Mouse (Mus musculus) neural tube, embryonic 12.5 days (tissue): ENCODE results near the gene D630045J12Rik. TPM values are rescaled to one million over a fixed set of nuclear protein-coding genes. Genes with fewer than 3 reads are reported as not detected.

Experiments used
- ATAC-seq: fragments of 200-750 bp; cut with Nextera tagmentation; 2 replicates; pipeline ENCODE4 v1.8.0; 2017; ENCODE audit warnings: low read depth, mild to moderate bottlenecking, moderate TSS enrichment, moderate library complexity; ENCODE audit not compliant: low FRiP score
- H3K27ac ChIP-seq: fragments of 300-500 bp; sonication (generic); 2 replicates; pipeline ENCODE4 v1.5.1; 2016
- H3K27me3 ChIP-seq: fragments of 300-500 bp; sonication (generic); replicated peaks from 2 replicates; pipeline ENCODE4 v1.6.1; 2016; ENCODE audit warnings: mild to moderate bottlenecking
- H3K36me3 ChIP-seq: fragments of 300-500 bp; sonication (generic); 2 replicates; pipeline ENCODE4 v1.6.1; 2016; ENCODE audit warnings: mild to moderate bottlenecking
- H3K4me1 ChIP-seq: fragments of 300-500 bp; sonication (generic); 2 replicates; pipeline ENCODE4 v1.6.1; 2016
- H3K4me2 ChIP-seq: fragments of 300-500 bp; sonication (generic); replicated peaks from 2 replicates; pipeline ENCODE4 v1.6.1; 2016; ENCODE audit warnings: mild to moderate bottlenecking
- H3K4me3 ChIP-seq: fragments of 300-500 bp; sonication (generic); 2 replicates; pipeline ENCODE4 v1.5.1; 2016
- H3K9ac ChIP-seq: fragments of 300-500 bp; sonication (generic); 2 replicates; pipeline ENCODE4 v1.6.1; 2016; ENCODE audit warnings: mild to moderate bottlenecking
- H3K9me3 ChIP-seq: fragments of 300-500 bp; sonication (generic); 2 replicates; pipeline ENCODE4 v1.6.1; 2016; ENCODE audit warnings: mild to moderate bottlenecking
- WGBS: fragments of 180-500 bp; shearing (Covaris S2); methylation state at CpG from one replicate; pipeline ENCODE4 v1.1.7; 2016; 5-methylcytosine and 5-hydroxymethylcytosine counted together
- polyA plus RNA-seq: library from polyadenylated mRNA; unstranded; fragments of >200 nt; fragmentation: Nextera tagmentation; extraction: Ambion mirVana; gene quantifications from 2 replicates; pipeline ENCODE4 v1.2.1, GENCODE M21; 2016

The D630045J12Rik gene
- polyA plus RNA-seq, 1 experiment from 2014 or later = 13.3 TPM

GRCm38 (mm10) chr6:38145463-38146065, 108.2 kb downstream of the D630045J12Rik start:
- Histone ChIP-seq H3K4me1 (0 out of 2 replicates have a peak, but pooled peaks cover 2% of the 10 kb centered on the region), H3K4me3 (no peak overlapping the region), H3K9ac (no peak overlapping the region), H3K36me3 (peaks cover 64% of the 10 kb centered on the region), H3K27me3 (no peaks in the 10 kb centered on the region), H3K4me2 (no peak overlapping the region), H3K9me3 (no peaks in the 10 kb centered on the region), H3K27ac (no peak overlapping the region)
- 65% methylated on average over 8 of the region's 8 CpGs for WGBS
- ATAC-seq = no peak

GRCm38 (mm10) chr6:38144161-38144998, 109.4 kb downstream of the D630045J12Rik start:
- H3K9me3 ChIP-seq = no peaks in the 10 kb centered on the region
- no peak overlapping the region for H3K27ac ChIP-seq
- H3K4me1 ChIP-seq = 0 out of 2 replicates have a peak, but pooled peaks cover 2% of the 10 kb centered on the region
- H3K9ac ChIP-seq = no peak overlapping the region
- peaks cover 57% of the 10 kb centered on the region for H3K36me3 ChIP-seq
- H3K4me2 ChIP-seq = no peak overlapping the region
- no peak overlapping the region for H3K4me3 ChIP-seq
- WGBS = 55% methylated on average over 9 of the region's 9 CpGs
- ATAC-seq = no peak
- no peaks in the 10 kb centered on the region for H3K27me3 ChIP-seq

- H3K9ac ChIP-seq = no peak overlapping the region
- H3K4me2 ChIP-seq = no peak overlapping the region
- ATAC-seq = no peak
- no peak overlapping the region for H3K27ac ChIP-seq
- H3K9me3 ChIP-seq = no peaks in the 10 kb centered on the region
- H3K4me1 ChIP-seq = 0 out of 2 replicates have a peak, but pooled peaks cover 1% of the 10 kb centered on the region
- 94% methylated on average over 9 of the region's 9 CpGs for WGBS
- H3K36me3 ChIP-seq = peaks cover 49% of the 10 kb centered on the region
- H3K4me3 ChIP-seq = no peak overlapping the region
- H3K27me3 ChIP-seq = no peaks in the 10 kb centered on the region
Measured at GRCm38 (mm10) chr6:38140402-38140801, 113.4 kb downstream of the D630045J12Rik start.

- Histone ChIP-seq H3K9ac (no peak overlapping the region), H3K36me3 (peaks cover 55% of the 10 kb centered on the region), H3K4me3 (no peak overlapping the region), H3K27me3 (no peaks in the 10 kb centered on the region), H3K4me1 (no peaks in the 10 kb centered on the region), H3K9me3 (no peaks in the 10 kb centered on the region), H3K4me2 (no peak overlapping the region), H3K27ac (no peak overlapping the region)
- ATAC-seq = no peak
- WGBS = 98% methylated on average over 3 of the region's 3 CpGs
Measured at GRCm38 (mm10) chr6:38139086-38139485, 114.7 kb downstream of the D630045J12Rik start.

DNA sequence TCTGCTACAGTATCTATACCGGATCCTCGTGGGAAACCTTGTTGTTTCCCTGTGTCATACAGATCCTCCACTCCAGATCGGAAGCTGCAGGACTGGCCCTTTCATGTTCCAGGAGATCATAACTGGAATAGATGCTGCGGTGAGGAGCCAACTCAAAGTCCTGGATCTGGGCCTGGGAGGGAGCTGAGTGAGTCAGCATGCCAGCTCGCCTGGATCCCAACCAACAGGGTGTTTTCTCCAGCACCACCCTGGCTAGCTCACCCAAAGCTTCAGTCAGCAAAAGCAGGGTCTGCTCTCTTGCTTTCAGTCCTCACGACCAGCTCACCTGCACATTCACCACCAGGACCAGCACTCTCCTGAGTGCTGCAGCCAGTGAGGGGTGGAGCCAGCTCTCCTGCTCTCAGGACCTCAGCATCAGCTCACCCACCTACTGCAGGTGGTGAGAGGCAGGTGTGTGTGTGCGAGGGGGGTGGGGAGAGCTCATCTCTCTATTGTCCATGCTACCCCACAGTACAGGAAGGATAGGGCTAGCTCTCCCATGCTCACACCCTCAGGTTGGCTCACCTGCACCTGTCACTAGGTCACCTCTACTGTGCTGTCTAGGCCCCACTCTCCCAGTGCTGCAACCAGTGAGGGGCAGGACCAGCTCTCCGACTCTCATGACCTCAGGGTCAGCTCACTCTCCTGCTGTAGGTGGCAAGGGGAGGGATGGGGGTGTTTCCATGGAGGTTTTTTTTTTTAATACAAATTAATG, 118.8 kb downstream of the D630045J12Rik start:
- Histone ChIP-seq H3K9ac (no peak overlapping the region), H3K9me3 (no peaks in the 10 kb centered on the region), H3K27ac (no peak overlapping the region), H3K36me3 (peaks cover 60% of the 10 kb centered on the region), H3K4me2 (no peak overlapping the region), H3K4me1 (no peaks in the 10 kb centered on the region), H3K27me3 (no peaks in the 10 kb centered on the region), H3K4me3 (no peak overlapping the region)
- no peak for ATAC-seq
- 88% methylated on average over 8 of the region's 8 CpGs for WGBS

GRCm38 (mm10) chr6:38131801-38132231, 122.0 kb downstream of the D630045J12Rik start:
- Histone ChIP-seq H3K27me3 (no peaks in the 10 kb centered on the region), H3K4me3 (no peak overlapping the region), H3K4me2 (no peak overlapping the region), H3K9ac (no peak overlapping the region), H3K4me1 (no peaks in the 10 kb centered on the region), H3K9me3 (no peaks in the 10 kb centered on the region), H3K27ac (no peak overlapping the region), H3K36me3 (peaks cover 66% of the 10 kb centered on the region)
- no peak for ATAC-seq
- WGBS = 86% methylated on average over 4 of the region's 4 CpGs

DNA sequence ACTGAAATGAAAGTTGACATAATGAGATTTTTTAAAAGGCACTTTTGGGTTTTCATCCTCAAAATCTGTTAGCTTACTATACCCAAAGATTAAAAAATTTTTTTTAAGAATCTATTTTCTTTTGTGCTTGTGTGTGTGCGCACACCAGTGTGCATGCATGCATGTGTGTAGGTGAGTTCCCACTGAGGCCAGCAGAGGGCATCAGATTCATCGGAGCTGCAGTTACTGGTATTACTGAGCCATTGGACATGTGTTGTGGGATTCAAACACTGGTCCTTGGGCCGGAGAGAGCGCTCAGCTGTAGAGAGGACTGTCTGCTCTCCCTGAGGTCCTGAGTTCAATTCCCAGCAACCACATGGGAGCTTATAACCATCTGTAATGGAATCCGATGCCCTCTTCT, 123.9 kb downstream of the D630045J12Rik start:
- WGBS = 96% methylated on average over 5 of the region's 5 CpGs
- Histone ChIP-seq H3K9ac (no peak overlapping the region), H3K36me3 (peaks cover 56% of the 10 kb centered on the region), H3K4me1 (no peaks in the 10 kb centered on the region), H3K4me2 (no peak overlapping the region), H3K9me3 (no peaks in the 10 kb centered on the region), H3K27me3 (no peaks in the 10 kb centered on the region), H3K4me3 (no peak overlapping the region), H3K27ac (no peak overlapping the region)
- ATAC-seq = no peak

DNA sequence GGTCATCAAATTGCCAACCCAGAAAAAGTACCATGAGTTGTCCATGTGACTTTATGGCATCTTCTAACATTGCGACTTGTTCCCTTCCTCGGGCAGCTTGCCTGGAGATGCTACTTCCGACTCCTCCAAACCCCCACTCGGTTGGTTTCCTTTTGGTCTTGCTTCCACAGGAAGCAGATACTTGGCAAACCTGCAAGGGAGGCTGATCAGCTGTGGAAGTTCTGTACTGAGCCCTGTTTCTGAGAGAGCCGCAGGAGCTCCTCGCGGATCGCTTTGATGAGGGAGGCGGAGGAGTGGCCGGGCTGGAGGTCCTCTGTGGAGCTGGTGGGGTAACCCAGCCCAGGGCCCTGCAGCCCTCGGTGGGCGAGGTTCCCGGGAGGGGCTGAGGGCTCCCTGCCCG, 125.7 kb downstream of the D630045J12Rik start:
- H3K9me3 ChIP-seq = no peaks in the 10 kb centered on the region
- H3K4me3 ChIP-seq = no peak overlapping the region
- H3K9ac ChIP-seq = no peak overlapping the region
- no peak overlapping the region for H3K4me2 ChIP-seq
- WGBS = 91% methylated on average over 14 of the region's 14 CpGs
- H3K36me3 ChIP-seq = peaks cover 52% of the 10 kb centered on the region
- no peaks in the 10 kb centered on the region for H3K27me3 ChIP-seq
- H3K4me1 ChIP-seq = no peaks in the 10 kb centered on the region
- H3K27ac ChIP-seq = no peak overlapping the region
- no peak for ATAC-seq

DNA sequence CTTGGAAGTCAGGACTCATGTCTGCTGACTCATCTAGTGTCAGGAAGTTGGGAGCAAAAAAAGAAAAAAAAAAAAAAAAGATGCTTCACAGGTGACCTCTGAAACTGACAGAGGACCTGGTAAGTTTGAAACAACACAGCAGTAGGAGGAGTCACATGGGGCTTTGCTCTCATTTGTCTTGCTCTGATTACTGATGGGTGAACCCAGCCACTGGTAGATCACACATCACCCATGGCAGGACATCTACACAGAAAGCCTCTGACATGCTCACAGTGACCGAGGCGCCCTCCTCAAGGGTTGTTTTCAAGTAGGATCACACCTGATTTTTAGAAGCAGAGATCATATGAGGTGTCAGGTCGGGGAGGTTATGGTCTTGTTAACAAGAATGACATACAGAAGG, 128.3 kb downstream of the D630045J12Rik start:
- no peak overlapping the region for H3K4me2 ChIP-seq
- no peak for ATAC-seq
- 94% methylated on average over 3 of the region's 3 CpGs for WGBS
- H3K9ac ChIP-seq = no peak overlapping the region
- no peak overlapping the region for H3K27ac ChIP-seq
- no peaks in the 10 kb centered on the region for H3K4me1 ChIP-seq
- H3K27me3 ChIP-seq = no peaks in the 10 kb centered on the region
- no peaks in the 10 kb centered on the region for H3K9me3 ChIP-seq
- H3K36me3 ChIP-seq = peaks cover 34% of the 10 kb centered on the region
- H3K4me3 ChIP-seq = no peak overlapping the region

- Histone ChIP-seq H3K36me3 (peaks cover 29% of the 10 kb centered on the region), H3K4me2 (no peak overlapping the region), H3K9me3 (no peaks in the 10 kb centered on the region), H3K4me3 (no peak overlapping the region), H3K9ac (no peak overlapping the region), H3K27ac (no peak overlapping the region), H3K4me1 (no peaks in the 10 kb centered on the region), H3K27me3 (no peaks in the 10 kb centered on the region)
- 94% methylated on average over 5 of the region's 5 CpGs for WGBS
- no peak for ATAC-seq
Measured at GRCm38 (mm10) chr6:38124882-38125281, 128.9 kb downstream of the D630045J12Rik start.

DNA sequence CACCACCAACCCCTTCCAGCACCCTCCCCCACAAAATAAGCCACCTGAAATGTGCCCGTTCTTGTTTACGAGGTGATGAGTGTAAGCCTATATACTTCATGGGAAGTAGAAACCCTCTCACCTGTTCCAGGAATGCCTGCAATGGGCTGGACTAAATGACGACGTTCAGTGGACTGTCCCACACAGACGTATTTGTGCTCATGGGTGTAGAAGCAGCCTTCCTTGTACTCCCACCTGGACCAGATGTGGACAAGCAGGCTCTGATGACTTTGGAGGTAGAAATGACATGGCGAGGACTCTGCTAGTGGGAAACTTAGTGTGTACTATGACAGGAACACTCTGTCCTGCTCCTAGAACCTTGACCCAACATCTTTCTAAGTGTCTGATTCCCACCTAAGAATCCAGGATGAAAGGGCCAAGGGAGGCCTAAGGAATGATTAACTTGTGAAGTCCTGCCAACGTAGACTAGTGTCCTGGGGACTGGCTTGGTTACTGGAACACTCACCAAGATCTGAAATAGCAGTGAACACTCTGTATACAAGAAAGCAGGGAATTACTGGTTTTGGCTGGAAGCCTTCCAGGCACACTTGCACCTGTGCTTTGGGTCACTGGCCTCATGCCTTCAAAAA, 129.5 kb downstream of the D630045J12Rik start, which contains the start of gene Atp6v0a4:
TSS of gene Atp6v0a4 (minus strand) at position 380 of the 629 bp plus-strand sequence.
- no peak for ATAC-seq
- H3K27ac ChIP-seq = no peak within 1 kb of the TSS
- H3K4me3 ChIP-seq = no peak within 1 kb of the TSS
- H3K36me3 ChIP-seq = peaks cover 27% of the 10 kb centered on the region
- no peaks in the 10 kb centered on the region for H3K27me3 ChIP-seq
- H3K9ac ChIP-seq = no peak within 1 kb of the TSS
- no peaks in the 10 kb centered on the region for H3K9me3 ChIP-seq
- no peaks in the 10 kb centered on the region for H3K4me1 ChIP-seq
- WGBS = 87% methylated on average over 7 of the region's 7 CpGs
- no peak within 1 kb of the TSS for H3K4me2 ChIP-seq
